Mouse (Mus musculus) lung, embryonic 16.5 days (tissue): ENCODE data around the gene Catsper2. TPM values are rescaled to one million over a fixed set of nuclear protein-coding genes. Genes with fewer than 3 reads are reported as not detected.

ENCODE experiments used
- ATAC-seq: fragments of 200-750 bp; cut with Nextera tagmentation; 2 replicates; pipeline ENCODE4 v1.8.0; 2017; ENCODE audit warnings: low read depth, mild to moderate bottlenecking, moderate library complexity
- H3K27ac ChIP-seq: fragments of 300-500 bp; sonication (generic); 2 replicates; pipeline ENCODE4 v1.5.1; 2014; ENCODE audit warnings: mild to moderate bottlenecking, control low read depth, low read length
- H3K27me3 ChIP-seq: fragments of 300-500 bp; sonication (generic); 2 replicates; pipeline ENCODE4 v1.6.1; 2014; ENCODE audit warnings: low read depth, low read length, mixed read lengths; ENCODE audit not compliant: control insufficient read depth, insufficient read depth
- H3K36me3 ChIP-seq: fragments of 300-500 bp; sonication (generic); 2 replicates; pipeline ENCODE4 v1.6.1; 2014; ENCODE audit warnings: low read length; ENCODE audit not compliant: control insufficient read depth, insufficient read depth
- H3K4me1 ChIP-seq: fragments of 300-500 bp; sonication (generic); replicated peaks from 2 replicates; pipeline ENCODE4 v1.6.1; 2014; ENCODE audit warnings: low read length, mixed read lengths; ENCODE audit not compliant: control insufficient read depth, insufficient read depth
- H3K4me2 ChIP-seq: fragments of 300-500 bp; sonication (generic); 2 replicates; pipeline ENCODE4 v1.6.1; 2014; ENCODE audit warnings: low read depth, low read length, control low read depth
- H3K4me3 ChIP-seq: fragments of 300-500 bp; sonication (generic); 2 replicates; pipeline ENCODE4 v1.5.1; 2014; ENCODE audit warnings: mild to moderate bottlenecking, low read length, control low read depth
- H3K9ac ChIP-seq: fragments of 300-500 bp; sonication (generic); 2 replicates; pipeline ENCODE4 v1.6.1; 2014; ENCODE audit warnings: low read length, control low read depth
- H3K9me3 ChIP-seq: fragments of 300-500 bp; sonication (generic); 2 replicates; pipeline ENCODE4 v1.6.1; 2016; ENCODE audit warnings: low read length; ENCODE audit not compliant: control insufficient read depth
- WGBS: fragments of 180-500 bp; shearing (Covaris S2); extraction: QIAGEN DNeasy Blood & Tissue Kit; methylation state at CpG from one replicate; pipeline ENCODE4 v1.1.7; 2014; 5-methylcytosine and 5-hydroxymethylcytosine counted together
- polyA plus RNA-seq: library from polyadenylated mRNA; unstranded; fragments of >200 nt; fragmentation: Nextera tagmentation; extraction: Ambion mirVana; gene quantifications from 2 replicates; pipeline ENCODE4 v1.2.1, GENCODE M21; 2015

The Catsper2 gene
- polyA plus RNA-seq, 1 experiment from 2014 or later, result 1.9 TPM

GRCm38 (mm10) chr2:121370921-121371320, 42.7 kb downstream of the Catsper2 start:
- Histone ChIP-seq H3K36me3 (no peaks in the 10 kb centered on the region), H3K4me2 (no peak overlapping the region), H3K27me3 (no peaks in the 10 kb centered on the region), H3K27ac (no peak overlapping the region), H3K9ac (no peak overlapping the region), H3K9me3 (no peaks in the 10 kb centered on the region), H3K4me1 (no peaks in the 10 kb centered on the region), H3K4me3 (no peak overlapping the region)
- 75% methylated on average over 5 of the region's 5 CpGs for WGBS
- no peak for ATAC-seq

GRCm38 (mm10) chr2:121368831-121369230, 44.8 kb downstream of the Catsper2 start:
- ATAC-seq, result no peak
- Histone ChIP-seq H3K4me3 (no peak overlapping the region), H3K9ac (no peak overlapping the region), H3K9me3 (no peaks in the 10 kb centered on the region), H3K36me3 (no peaks in the 10 kb centered on the region), H3K4me1 (no peaks in the 10 kb centered on the region), H3K27me3 (no peaks in the 10 kb centered on the region), H3K27ac (no peak overlapping the region), H3K4me2 (no peak overlapping the region)
- 68% methylated on average over 2 of the region's 2 CpGs for WGBS

- no peak overlapping the region for H3K4me2 ChIP-seq
- no peaks in the 10 kb centered on the region for H3K36me3 ChIP-seq
- H3K27me3 ChIP-seq, result peaks cover 9% of the 10 kb centered on the region; the same call in 1 of the 2 replicates
- H3K4me3 ChIP-seq, result no peak overlapping the region
- no peaks in the 10 kb centered on the region for H3K4me1 ChIP-seq
- H3K9ac ChIP-seq, result no peak overlapping the region
- no peak overlapping the region for H3K27ac ChIP-seq
- 78% methylated on average over 3 of the region's 3 CpGs for WGBS
- no peaks in the 10 kb centered on the region for H3K9me3 ChIP-seq
- ATAC-seq, result no peak
Observed at GRCm38 (mm10) chr2:121363656-121364055, 49.9 kb downstream of the Catsper2 start.

- 50% methylated on average over 4 of the region's 4 CpGs for WGBS
- H3K27ac ChIP-seq, result no peak overlapping the region
- peaks cover 22% of the 10 kb centered on the region for H3K27me3 ChIP-seq
- no peak overlapping the region for H3K4me3 ChIP-seq
- no peak overlapping the region for H3K9ac ChIP-seq
- ATAC-seq, result no peak
- no peaks in the 10 kb centered on the region for H3K36me3 ChIP-seq
- no peak overlapping the region for H3K4me2 ChIP-seq
- H3K9me3 ChIP-seq, result no peaks in the 10 kb centered on the region
- peaks cover 5% of the 10 kb centered on the region for H3K4me1 ChIP-seq
Observed at GRCm38 (mm10) chr2:121359461-121359860, 54.1 kb downstream of the Catsper2 start.

GRCm38 (mm10) chr2:121358381-121358780, 55.2 kb downstream of the Catsper2 start:
- Histone ChIP-seq H3K4me2 (peak overlapping the region; percentile 47), H3K9me3 (no peaks in the 10 kb centered on the region), H3K9ac (no peak overlapping the region), H3K27me3 (peaks cover 22% of the 10 kb centered on the region), H3K27ac (no peak overlapping the region), H3K4me3 (peak overlapping the region; percentile 11; the same call in 1 of the 2 replicates), H3K4me1 (peaks cover 8% of the 10 kb centered on the region), H3K36me3 (no peaks in the 10 kb centered on the region)
- ATAC-seq, result no peak
- 0% methylated on average over 16 of the region's 16 CpGs for WGBS

- no peaks in the 10 kb centered on the region for H3K36me3 ChIP-seq
- ATAC-seq, result no peak
- H3K9ac ChIP-seq, result no peak overlapping the region
- peaks cover 8% of the 10 kb centered on the region for H3K4me1 ChIP-seq
- H3K9me3 ChIP-seq, result no peaks in the 10 kb centered on the region
- 1% methylated on average over 4 of the region's 4 CpGs for WGBS
- H3K27me3 ChIP-seq, result peaks cover 22% of the 10 kb centered on the region
- no peak overlapping the region for H3K27ac ChIP-seq
- H3K4me2 ChIP-seq, result peak overlapping the region; percentile 47
- H3K4me3 ChIP-seq, result no peak overlapping the region
Observed at GRCm38 (mm10) chr2:121357961-121358360, 55.6 kb downstream of the Catsper2 start.

GRCm38 (mm10) chr2:121357494-121357893, 56.1 kb downstream of the Catsper2 start, which contains the start of gene Ckmt1:
TSS of gene Ckmt1 (plus strand) at chr2:121357714.
- H3K27me3 ChIP-seq, result peaks cover 22% of the 10 kb centered on the region
- no peak for ATAC-seq
- H3K36me3 ChIP-seq, result no peaks in the 10 kb centered on the region
- H3K27ac ChIP-seq, result no peak within 1 kb of the TSS
- H3K4me1 ChIP-seq, result peaks cover 8% of the 10 kb centered on the region
- no peak within 1 kb of the TSS for H3K9ac ChIP-seq
- H3K9me3 ChIP-seq, result no peaks in the 10 kb centered on the region
- H3K4me3 ChIP-seq, result peak within 1 kb of the TSS; percentile 11; the same call in 1 of the 2 replicates
- WGBS, result 60% methylated on average over 5 of the region's 5 CpGs
- peak within 1 kb of the TSS; percentile 47 for H3K4me2 ChIP-seq

- H3K27me3 ChIP-seq, result peaks cover 22% of the 10 kb centered on the region
- H3K27ac ChIP-seq, result no peak within 1 kb of the TSS
- peak within 1 kb of the TSS; percentile 81 for H3K4me3 ChIP-seq
- peak; percentile 97 for ATAC-seq
- H3K4me1 ChIP-seq, result peaks cover 8% of the 10 kb centered on the region
- WGBS, result under 1% methylated on average over 54 of the region's 58 CpGs
- peak within 1 kb of the TSS; percentile 96 for H3K4me2 ChIP-seq
- peak within 1 kb of the TSS; percentile 82 for H3K9ac ChIP-seq
- H3K9me3 ChIP-seq, result no peaks in the 10 kb centered on the region
- no peaks in the 10 kb centered on the region for H3K36me3 ChIP-seq
Observed at GRCm38 (mm10) chr2:121354820-121355592, 58.6 kb downstream of the Catsper2 start, which contains the start of gene Ppip5k1. TSS of gene Ppip5k1 (minus strand) at chr2:121355396.

GRCm38 (mm10) chr2:121354378-121354777, 59.2 kb downstream of the Catsper2 start:
- H3K36me3 ChIP-seq, result no peaks in the 10 kb centered on the region
- WGBS, result under 1% methylated on average over 6 of the region's 6 CpGs
- peak overlapping the region; percentile 81 for H3K4me3 ChIP-seq
- H3K9ac ChIP-seq, result peak overlapping the region; percentile 82
- peaks cover 20% of the 10 kb centered on the region for H3K27me3 ChIP-seq
- peak overlapping the region; percentile 96 for H3K4me2 ChIP-seq
- no peaks in the 10 kb centered on the region for H3K9me3 ChIP-seq
- peaks cover 8% of the 10 kb centered on the region for H3K4me1 ChIP-seq
- H3K27ac ChIP-seq, result no peak overlapping the region
- no peak for ATAC-seq
